Mouse (Mus musculus) E14TG2a.4 (cell line): ENCODE data around the gene Gm11756.
"Not testable (repeated sequence)": the region's sequence is repeated elsewhere in the genome, so short reads cannot be mapped to it uniquely, and the experiment has no call there.

ENCODE experiments used
- CTCF ChIP-seq: conservative IDR thresholded peaks from 2 replicates; pipeline ENCODE4 v1.5.1; 2014; ENCODE audit warnings: low read length
- NANOG ChIP-seq: IDR thresholded peaks from 2 replicates; pipeline ENCODE4 v1.6.1; 2014; ENCODE audit warnings: borderline replicate concordance, low read length, mixed read lengths
- POU5F1 ChIP-seq: IDR thresholded peaks from 2 replicates; pipeline ENCODE4 v1.6.1; 2014; ENCODE audit warnings: low read length, borderline replicate concordance

GRCm38 (mm10) chr4:73905853-73906252 is 14.7 kb downstream of the Gm11756 start, which contains the start of gene Gm13871:
- TF ChIP-seq CTCF, POU5F1, NANOG: not testable (repeated sequence)
